ENCODE assay signal across 9 mouse cellular contexts in the genomic region with DNA sequence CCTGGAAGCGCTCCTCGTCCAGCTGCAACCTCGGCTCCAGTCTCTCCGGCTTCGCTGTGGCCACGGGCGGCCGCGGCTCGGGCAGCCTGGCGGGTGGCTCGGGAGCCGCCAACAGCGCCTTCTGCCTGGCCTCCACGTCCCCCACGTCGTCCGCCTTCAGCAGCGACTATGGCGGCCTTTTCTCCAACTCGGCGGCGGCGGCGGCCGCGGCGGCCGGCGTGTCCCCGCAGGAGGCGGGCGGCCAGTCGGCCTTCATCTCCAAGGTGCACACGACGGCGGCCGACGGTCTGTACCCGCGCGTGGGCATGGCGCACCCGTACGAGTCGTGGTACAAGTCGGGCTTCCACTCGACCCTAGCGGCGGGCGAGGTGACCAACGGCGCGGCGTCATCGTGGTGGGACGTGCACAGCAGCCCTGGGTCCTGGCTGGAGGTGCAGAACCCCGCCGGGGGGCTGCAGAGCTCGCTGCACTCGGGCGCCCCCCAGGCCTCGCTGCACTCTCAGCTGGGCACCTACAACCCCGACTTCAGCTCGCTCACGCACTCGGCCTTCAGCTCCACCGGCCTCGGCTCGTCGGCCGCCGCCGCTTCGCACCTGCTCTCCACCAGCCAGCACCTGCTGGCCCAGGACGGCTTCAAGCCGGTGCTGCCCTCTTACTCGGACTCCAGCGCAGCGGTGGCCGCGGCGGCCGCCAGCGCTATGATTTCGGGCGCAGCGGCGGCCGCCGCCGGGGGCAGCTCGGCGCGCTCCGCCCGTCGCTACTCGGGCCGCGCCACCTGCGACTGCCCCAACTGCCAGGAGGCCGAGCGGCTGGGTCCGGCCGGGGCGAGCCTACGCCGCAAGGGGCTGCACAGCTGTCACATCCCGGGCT. TPM values are rescaled to one million over a fixed set of nuclear protein-coding genes. Genes with fewer than 3 reads are reported as not detected.
DNase-seq lines count a peak whose midpoint lies in the region; ATAC-seq and TF ChIP-seq lines count a peak whose summit lies in the region.
"Had no signal": no experiment of that assay in that cellular context is flagged by ENCODE, and none has a peak within 500 bp of the region (broad histone marks: within the 10 kb centered on the region; RNA-seq: fewer than 3 reads in every experiment).

No protein-coding gene starts in this region.

- WGBS in forebrain, embryonic 15.5 days: under 1% methylated on average over 104 of the region's 110 CpGs
- WGBS in limb, embryonic 11.5 days: under 1% methylated on average over 93 of the region's 110 CpGs
- under 1% methylated on average over 102 of the region's 110 CpGs for WGBS in neural tube, embryonic 12.5 days

- peaks cover 55% of the 10 kb centered on the region for H3K4me1 ChIP-seq in forebrain, embryonic 15.5 days
- peaks cover 34% of the 10 kb centered on the region for H3K4me1 ChIP-seq in limb, embryonic 11.5 days (ENCODE audit: control insufficient read depth, insufficient read depth, low read length)
- H3K4me1 ChIP-seq in neural tube, embryonic 12.5 days: peaks cover 48% of the 10 kb centered on the region

- ATAC-seq in Patski: peak; percentile 38
- ATAC-seq in forebrain, embryonic 15.5 days (replicated peaks): 0 out of 2 replicates have a peak, but pooled peaks have one; percentile 11
- ATAC-seq in limb, embryonic 11.5 days (ENCODE audit: insufficient number of reproducible peaks, low FRiP score, low TSS enrichment, low read depth): no peak
- 0 out of 2 replicates have a peak, but pooled peaks have one; percentile 22 for ATAC-seq in neural tube, embryonic 12.5 days (ENCODE audit: low FRiP score, low read depth)

- no peak for TF ChIP-seq CTCF in Patski (IDR thresholded peaks at IDR 0.05)

- CTCF ChIA-PET in Patski (lab: Charles Lee): interaction anchor here (0.7 kb wide), 1 partner anchor 22 kb away, joined by 3 read pairs; no protein-coding TSS in a partner anchor

- peak; percentile 46 for DNase-seq in kidney, adult 18-20 months
- no peak for DNase-seq in kidney, adult 11 months
- DNase-seq in Patski (ENCODE audit: low read depth, low spot score): no peak
- DNase-seq in limb, embryonic 11.5 days (ENCODE audit: low spot score): peak; percentile 74
- no peak for DNase-seq in urinary bladder, postnatal 10 days (ENCODE audit: low spot score)
- no peak for DNase-seq in frontal cortex, postnatal 25 days (ENCODE audit: low spot score in 2 of 2)

- H3K36me3 ChIP-seq in forebrain, embryonic 15.5 days: no peaks in the 10 kb centered on the region
- no peaks in the 10 kb centered on the region for H3K36me3 ChIP-seq in limb, embryonic 11.5 days (ENCODE audit: control insufficient read depth, insufficient read depth, low read length)
- no peaks in the 10 kb centered on the region for H3K36me3 ChIP-seq in neural tube, embryonic 12.5 days

- peak overlapping the region; percentile 85 for H3K27ac ChIP-seq in forebrain, embryonic 15.5 days (replicated peaks)
- no peak overlapping the region for H3K27ac ChIP-seq in limb, embryonic 11.5 days (replicated peaks; ENCODE audit: low read depth, low read length)
- H3K27ac ChIP-seq in neural tube, embryonic 12.5 days: no peak overlapping the region
- H3K27ac ChIP-seq: macrophage had no signal

- H3K9me3 ChIP-seq in forebrain, embryonic 15.5 days: no peaks in the 10 kb centered on the region
- H3K9me3 ChIP-seq in limb, embryonic 11.5 days (ENCODE audit: control insufficient read depth, low read length): no peaks in the 10 kb centered on the region
- no peaks in the 10 kb centered on the region for H3K9me3 ChIP-seq in neural tube, embryonic 12.5 days

- POLR2A ChIA-PET in Patski (lab: Charles Lee): interaction anchor here (0.7 kb wide), 1 partner anchor 10 kb away, joined by 3 read pairs; no protein-coding TSS in a partner anchor

- peak overlapping the region; percentile 51 for H3K4me3 ChIP-seq in forebrain, embryonic 15.5 days
- peak overlapping the region; percentile 38 for H3K4me3 ChIP-seq in limb, embryonic 11.5 days (ENCODE audit: low read depth, low read length)
- H3K4me3 ChIP-seq in neural tube, embryonic 12.5 days: peak overlapping the region; percentile 40

- in situ Hi-C loops in Patski (cut with MboI; ENCODE audit: low pct_unique_long_range_greater_than_20kb): no loop called here

- peak overlapping the region; percentile 51 for H3K9ac ChIP-seq in forebrain, embryonic 15.5 days (replicated peaks)
- H3K9ac ChIP-seq in limb, embryonic 11.5 days (ENCODE audit: low read length): peak overlapping the region; percentile 43; the same call in 1 of the 2 replicates
- peak overlapping the region; percentile 53 for H3K9ac ChIP-seq in neural tube, embryonic 12.5 days

- peaks cover 79% of the 10 kb centered on the region for H3K27me3 ChIP-seq in Patski
- peaks cover 27% of the 10 kb centered on the region for H3K27me3 ChIP-seq in forebrain, embryonic 15.5 days
- peaks cover 68% of the 10 kb centered on the region for H3K27me3 ChIP-seq in limb, embryonic 11.5 days (ENCODE audit: control insufficient read depth, insufficient read depth, low read length)
- peaks cover 75% of the 10 kb centered on the region for H3K27me3 ChIP-seq in neural tube, embryonic 12.5 days (replicated peaks)

- peak overlapping the region; percentile 46 for H3K4me2 ChIP-seq in forebrain, embryonic 15.5 days (replicated peaks)
- H3K4me2 ChIP-seq in limb, embryonic 11.5 days (ENCODE audit: low read depth, severe bottlenecking): peak overlapping the region; percentile 71
- peak overlapping the region; percentile 62 for H3K4me2 ChIP-seq in neural tube, embryonic 12.5 days (replicated peaks)

RNA-seq across cellular contexts. Expression of a gene that starts 1.8 kb away (rescaled TPM):
- polyA plus RNA-seq in Patski (2021): not detected
- polyA plus RNA-seq in forebrain, embryonic 15.5 days (2015; fragmentation: Nextera tagmentation; extraction: Ambion mirVana): 12.4 and 13.5 TPM in 2 replicates
- 0.87 and 0.92 TPM in 2 replicates for polyA plus RNA-seq in limb, embryonic 11.5 days (2014; fragmentation: Nextera tagmentation; extraction: Ambion mirVana)
- polyA plus RNA-seq in neural tube, embryonic 12.5 days (2016; fragmentation: Nextera tagmentation; extraction: Ambion mirVana): 2.2 and 2.7 TPM in 2 replicates

RNA-seq across cellular contexts. Expression of a gene that starts 38.9 kb away (rescaled TPM):
- polyA plus RNA-seq in Patski (2021): 19.9 TPM
- 8.5 and 9.3 TPM in 2 replicates for polyA plus RNA-seq in forebrain, embryonic 15.5 days (2015; fragmentation: Nextera tagmentation; extraction: Ambion mirVana)
- polyA plus RNA-seq in limb, embryonic 11.5 days (2014; fragmentation: Nextera tagmentation; extraction: Ambion mirVana): 17.0 and 17.8 TPM in 2 replicates
- polyA plus RNA-seq in neural tube, embryonic 12.5 days (2016; fragmentation: Nextera tagmentation; extraction: Ambion mirVana): 11.2 and 12.3 TPM in 2 replicates

RNA-seq across cellular contexts. Expression of a gene that starts 39.0 kb away (rescaled TPM):
- 24.1 TPM for polyA plus RNA-seq in Patski (2021)
- polyA plus RNA-seq in forebrain, embryonic 15.5 days (2015; fragmentation: Nextera tagmentation; extraction: Ambion mirVana): 28.5 and 30.5 TPM in 2 replicates
- 23.9 and 25.7 TPM in 2 replicates for polyA plus RNA-seq in limb, embryonic 11.5 days (2014; fragmentation: Nextera tagmentation; extraction: Ambion mirVana)
- polyA plus RNA-seq in neural tube, embryonic 12.5 days (2016; fragmentation: Nextera tagmentation; extraction: Ambion mirVana): 23.9 and 24.6 TPM in 2 replicates

RNA-seq across cellular contexts. Expression of a gene that starts 54.8 kb away (rescaled TPM):
- 106 TPM for polyA plus RNA-seq in Patski (2021)
- polyA plus RNA-seq in forebrain, embryonic 15.5 days (2015; fragmentation: Nextera tagmentation; extraction: Ambion mirVana): 97.2 and 99.5 TPM in 2 replicates
- 117 and 119 TPM in 2 replicates for polyA plus RNA-seq in limb, embryonic 11.5 days (2014; fragmentation: Nextera tagmentation; extraction: Ambion mirVana)
- 84.5 and 86.3 TPM in 2 replicates for polyA plus RNA-seq in neural tube, embryonic 12.5 days (2016; fragmentation: Nextera tagmentation; extraction: Ambion mirVana)

Comparison
In these comparisons a context has a peak if more than half of its experiments do, and no peak if none do; other contexts are left out.
1. DNase-seq: peak in kidney, adult 18-20 months (single experiment) and limb, embryonic 11.5 days (single experiment); none in kidney, adult 11 months (single experiment), Patski (single experiment), urinary bladder, postnatal 10 days (single experiment) and frontal cortex, postnatal 25 days (0 of 2).
2. Peak in every context shown above with its lines, with median percentiles within 50 percentile points of each other: H3K4me2 ChIP-seq, H3K4me3 ChIP-seq and H3K9ac ChIP-seq.